Mouse (Mus musculus) intestine, embryonic 15.5 days (tissue): ENCODE results near the gene 4931409K22Rik. TPM values are rescaled to one million over a fixed set of nuclear protein-coding genes. Genes with fewer than 3 reads are reported as not detected.

Experiments
- ATAC-seq: fragments of 200-750 bp; cut with Nextera tagmentation; 2 replicates; pipeline ENCODE4 v1.8.0; 2017; ENCODE audit warnings: moderate TSS enrichment, moderate library complexity
- H3K27ac ChIP-seq: fragments of 300-500 bp; sonication (generic); 2 replicates; pipeline ENCODE4 v1.5.1; 2015; ENCODE audit warnings: mild to moderate bottlenecking, inconsistent platforms
- H3K27me3 ChIP-seq: fragments of 300-500 bp; sonication (generic); replicated peaks from 2 replicates; pipeline ENCODE4 v1.6.1; 2015; ENCODE audit warnings: inconsistent platforms
- H3K36me3 ChIP-seq: fragments of 300-500 bp; sonication (generic); 2 replicates; pipeline ENCODE4 v1.6.1; 2015; ENCODE audit warnings: inconsistent platforms
- H3K4me1 ChIP-seq: fragments of 300-500 bp; sonication (generic); replicated peaks from 2 replicates; pipeline ENCODE4 v1.6.1; 2015; ENCODE audit warnings: inconsistent platforms
- H3K4me2 ChIP-seq: fragments of 300-500 bp; sonication (generic); replicated peaks from 2 replicates; pipeline ENCODE4 v1.6.1; 2015; ENCODE audit warnings: mild to moderate bottlenecking, inconsistent platforms
- H3K4me3 ChIP-seq: fragments of 300-500 bp; sonication (generic); replicated peaks from 2 replicates; pipeline ENCODE4 v1.5.1; 2015; ENCODE audit warnings: inconsistent platforms
- H3K9ac ChIP-seq: fragments of 300-500 bp; sonication (generic); 2 replicates; pipeline ENCODE4 v1.6.1; 2015; ENCODE audit warnings: inconsistent platforms
- H3K9me3 ChIP-seq: fragments of 300-500 bp; sonication (generic); 2 replicates; pipeline ENCODE4 v1.6.1; 2016; ENCODE audit warnings: inconsistent platforms
- WGBS: fragments of 180-500 bp; shearing (Covaris S2); methylation state at CpG from one replicate; pipeline ENCODE4 v1.1.7; 2015; 5-methylcytosine and 5-hydroxymethylcytosine counted together
- polyA plus RNA-seq: library from polyadenylated mRNA; unstranded; fragments of >200 nt; fragmentation: Nextera tagmentation; extraction: Ambion mirVana; gene quantifications from 2 replicates; pipeline ENCODE4 v1.2.1, GENCODE M21; 2015

Gene 4931409K22Rik
- polyA plus RNA-seq: 0.05 and 0.08 TPM in 2 replicates

DNA sequence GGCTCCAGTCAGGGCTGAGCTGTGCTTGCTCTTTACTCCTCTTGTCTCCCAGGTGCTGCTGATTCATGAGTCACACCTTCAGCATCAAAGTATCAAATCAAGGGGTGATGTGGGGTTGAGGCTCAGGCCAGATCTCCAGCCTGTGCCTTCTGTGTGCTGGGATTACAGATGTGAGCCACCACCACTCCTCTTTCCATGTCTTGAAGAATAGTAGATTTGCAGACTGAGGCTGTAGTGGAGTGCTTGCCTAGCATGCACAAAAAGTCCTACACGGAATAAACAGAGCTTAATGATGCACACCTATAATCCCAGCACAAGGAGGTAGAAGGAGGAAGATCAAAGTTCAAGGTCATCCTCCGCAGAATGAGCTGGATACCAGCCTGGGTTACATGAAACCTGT lies at the start of gene 4931409K22Rik:
4931409K22Rik (minus strand) TSS at position 101 of the 400 bp plus-strand sequence.
- no peak for ATAC-seq
- Histone ChIP-seq H3K9me3 (no peaks in the 10 kb centered on the region), H3K27me3 (no peaks in the 10 kb centered on the region), H3K4me1 (no peaks in the 10 kb centered on the region), H3K4me3 (no peak within 1 kb of the TSS), H3K4me2 (no peak within 1 kb of the TSS), H3K36me3 (no peaks in the 10 kb centered on the region), H3K27ac (no peak within 1 kb of the TSS), H3K9ac (no peak within 1 kb of the TSS)
- WGBS: 62% methylated on average over 2 of the region's 2 CpGs

DNA sequence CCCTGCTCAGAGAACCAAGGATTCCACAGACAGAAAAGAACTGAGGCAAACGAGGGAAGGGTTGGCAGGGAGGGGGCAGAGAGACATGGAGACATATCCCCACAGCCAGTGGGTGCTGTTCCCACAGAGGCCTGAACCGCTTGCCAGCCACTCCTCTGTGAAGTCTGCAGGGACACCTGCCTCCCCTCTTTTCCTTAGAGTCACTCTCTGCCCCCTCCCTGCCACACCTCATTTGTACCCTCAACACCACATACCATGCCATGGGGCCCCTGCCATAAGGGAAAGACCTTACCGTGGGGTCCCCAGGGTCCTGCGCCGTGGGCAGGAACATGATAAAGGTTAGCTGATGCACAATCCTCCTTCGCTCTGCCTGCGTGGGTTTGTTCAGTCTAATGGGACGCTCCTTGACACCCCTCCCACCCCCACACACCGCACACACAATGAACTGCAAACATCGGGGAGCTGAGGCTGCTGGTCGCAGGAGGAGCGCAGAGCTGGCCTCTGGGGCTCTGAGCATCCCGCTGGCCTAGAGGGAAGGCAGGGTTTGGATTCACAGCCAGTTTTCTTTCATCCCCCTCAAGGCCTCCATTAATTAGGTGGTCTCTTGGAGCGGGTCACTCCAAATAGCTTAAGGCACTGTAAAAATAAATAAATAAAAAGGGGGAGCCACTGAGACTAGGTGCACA lies 49.5 kb upstream of the 4931409K22Rik start:
- H3K36me3 ChIP-seq: no peaks in the 10 kb centered on the region
- H3K9ac ChIP-seq: peak overlapping the region; percentile 89; the same call in 1 of the 2 replicates
- peak overlapping the region; percentile 87 for H3K4me2 ChIP-seq
- no peaks in the 10 kb centered on the region for H3K9me3 ChIP-seq
- no peaks in the 10 kb centered on the region for H3K27me3 ChIP-seq
- H3K4me3 ChIP-seq: no peak overlapping the region
- peaks cover 40% of the 10 kb centered on the region for H3K4me1 ChIP-seq
- 0 out of 2 replicates have a peak overlapping the region, but pooled peaks have one; percentile 95 for H3K27ac ChIP-seq
- ATAC-seq: no peak
- 37% methylated on average over 14 of the region's 14 CpGs for WGBS

DNA sequence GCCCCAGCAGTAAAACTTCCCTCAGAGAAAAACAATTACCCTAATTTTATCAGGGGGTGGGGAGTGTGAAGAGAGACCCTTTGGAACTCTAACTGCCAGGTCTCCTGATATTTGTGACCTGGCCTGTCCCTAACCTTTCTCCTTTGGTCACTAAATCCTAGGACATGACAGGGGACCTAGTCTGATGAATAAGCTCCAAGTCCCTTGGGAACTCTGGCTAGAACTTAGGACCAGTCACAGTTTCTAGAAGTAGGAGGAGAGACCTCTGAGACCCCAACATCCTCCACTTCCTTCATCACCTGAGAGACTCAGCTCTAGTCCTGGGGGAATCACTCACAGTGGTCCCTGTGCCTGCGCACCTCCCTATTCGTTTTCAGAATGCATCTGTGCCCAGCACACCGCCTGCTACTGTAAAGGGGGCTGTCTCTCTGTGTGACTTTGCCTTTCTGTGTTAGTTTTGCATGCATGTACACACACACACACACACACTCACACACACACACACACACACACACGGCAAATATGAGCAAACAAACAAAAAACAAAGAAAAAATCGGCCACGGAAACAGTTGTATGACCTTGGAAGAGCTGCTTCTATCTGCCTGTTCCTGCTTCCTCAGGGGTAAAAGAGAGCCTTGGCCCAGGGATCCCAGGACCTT lies 48.8 kb upstream of the 4931409K22Rik start:
- Histone ChIP-seq H3K4me1 (peaks cover 46% of the 10 kb centered on the region), H3K27ac (peak overlapping the region; percentile 95), H3K4me3 (peak overlapping the region; percentile 79), H3K9ac (peak overlapping the region; percentile 89), H3K36me3 (no peaks in the 10 kb centered on the region), H3K9me3 (no peaks in the 10 kb centered on the region), H3K4me2 (peak overlapping the region; percentile 87), H3K27me3 (no peaks in the 10 kb centered on the region; the same call in 1 of the 2 replicates)
- WGBS: 15% methylated on average over 6 of the region's 6 CpGs
- ATAC-seq: no peak

DNA sequence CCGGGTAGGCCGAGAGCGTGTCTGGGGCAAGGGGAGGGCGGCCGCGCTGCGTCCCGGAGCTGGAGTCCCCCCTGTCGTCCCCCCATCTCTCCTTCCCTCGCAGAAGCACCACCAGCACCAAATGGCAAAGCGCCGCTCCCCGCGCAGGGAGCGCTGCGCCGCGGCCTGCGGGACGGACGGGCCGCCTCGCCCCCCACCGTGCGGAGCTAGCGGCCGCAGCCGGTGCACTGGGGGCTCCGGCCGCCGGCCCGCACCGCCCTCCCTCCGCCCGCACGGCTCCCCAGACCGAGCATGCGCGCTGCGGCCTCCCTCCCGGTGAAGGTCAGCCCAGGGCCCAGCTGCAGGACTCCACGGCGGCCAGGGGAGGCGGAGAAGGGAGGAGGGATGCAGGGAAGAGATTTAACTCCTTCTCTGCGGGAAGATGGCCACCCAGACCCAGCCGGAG lies 48.1 kb upstream of the 4931409K22Rik start:
- peak overlapping the region; percentile 87 for H3K4me2 ChIP-seq
- H3K4me1 ChIP-seq: peaks cover 49% of the 10 kb centered on the region
- H3K36me3 ChIP-seq: no peaks in the 10 kb centered on the region
- under 1% methylated on average over 46 of the region's 46 CpGs for WGBS
- H3K27ac ChIP-seq: peak overlapping the region; percentile 95
- no peaks in the 10 kb centered on the region; the same call in 1 of the 2 replicates for H3K27me3 ChIP-seq
- H3K9ac ChIP-seq: peak overlapping the region; percentile 89
- H3K4me3 ChIP-seq: peak overlapping the region; percentile 79
- peak; percentile 79 for ATAC-seq
- no peaks in the 10 kb centered on the region for H3K9me3 ChIP-seq

DNA sequence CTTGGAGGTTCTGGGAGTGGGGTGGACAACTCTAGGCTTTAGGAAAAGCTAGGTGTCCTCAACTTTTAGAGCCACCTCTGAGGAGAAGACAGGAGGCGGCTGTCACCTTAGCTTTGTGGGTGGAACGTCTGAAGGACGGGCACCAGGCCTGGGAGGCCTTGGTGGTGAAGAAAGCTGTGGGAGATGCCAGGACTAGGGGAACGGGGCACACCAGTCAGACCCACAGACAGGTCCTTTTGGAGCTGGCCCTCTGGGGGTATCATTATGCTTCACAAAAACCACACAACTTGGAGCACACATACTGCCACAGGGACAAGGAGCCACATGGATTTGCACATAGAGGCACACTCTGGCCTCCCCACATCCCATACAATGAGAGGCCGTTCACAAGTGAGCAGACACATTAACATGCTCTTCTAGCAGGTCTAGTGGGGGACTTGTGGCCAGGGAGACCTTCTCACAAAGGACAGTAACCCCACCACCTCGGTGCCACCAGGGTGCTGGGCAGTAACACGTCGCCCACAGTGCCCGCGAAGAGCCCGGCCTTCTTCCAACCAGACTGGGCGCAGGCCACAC lies 47.6 kb upstream of the 4931409K22Rik start:
- peak overlapping the region; percentile 87 for H3K4me2 ChIP-seq
- 0 out of 2 replicates have a peak, but pooled peaks have one; percentile 0 for ATAC-seq
- peak overlapping the region; percentile 79 for H3K4me3 ChIP-seq
- peak overlapping the region; percentile 89 for H3K9ac ChIP-seq
- peaks cover 4% of the 10 kb centered on the region; the same call in 1 of the 2 replicates for H3K27me3 ChIP-seq
- H3K4me1 ChIP-seq: peaks cover 51% of the 10 kb centered on the region
- WGBS: 23% methylated on average over 12 of the region's 12 CpGs
- H3K36me3 ChIP-seq: no peaks in the 10 kb centered on the region
- H3K9me3 ChIP-seq: no peaks in the 10 kb centered on the region
- peak overlapping the region; percentile 95 for H3K27ac ChIP-seq

DNA sequence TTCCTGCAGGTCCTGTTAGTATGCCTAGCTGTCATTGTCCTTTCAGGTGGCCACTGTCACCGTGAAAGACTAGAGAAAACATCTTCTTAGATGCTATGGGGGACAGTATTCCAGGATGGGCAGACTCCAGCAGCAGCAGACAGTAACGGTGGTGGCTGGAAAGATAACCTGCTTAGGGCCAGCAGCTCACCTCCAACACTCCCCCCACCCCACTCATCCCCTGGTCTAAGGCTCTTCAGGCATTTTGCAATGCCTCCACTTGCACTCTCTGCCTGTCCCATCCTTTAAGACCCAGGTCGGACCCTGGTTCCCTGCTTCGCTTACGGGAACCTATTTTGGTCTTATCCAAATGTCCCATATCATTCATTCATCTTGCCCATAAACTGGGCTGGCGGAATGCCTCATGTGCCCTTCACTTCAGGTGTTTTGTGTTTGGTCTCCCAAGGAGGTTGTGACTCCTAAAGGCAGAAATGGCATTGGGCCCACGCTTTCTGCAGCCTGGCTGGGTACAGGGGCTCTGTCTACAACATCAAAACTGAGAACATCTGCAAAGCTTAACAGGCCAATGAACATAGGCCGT lies 46.9 kb upstream of the 4931409K22Rik start:
- Histone ChIP-seq H3K9ac (peak overlapping the region; percentile 23; the same call in 1 of the 2 replicates), H3K4me1 (peaks cover 56% of the 10 kb centered on the region), H3K36me3 (no peaks in the 10 kb centered on the region), H3K4me2 (peak overlapping the region; percentile 87), H3K9me3 (no peaks in the 10 kb centered on the region), H3K4me3 (peak overlapping the region; percentile 64; the same call in 1 of the 2 replicates), H3K27ac (peak overlapping the region; percentile 99), H3K27me3 (peaks cover 6% of the 10 kb centered on the region; the same call in 1 of the 2 replicates)
- WGBS: 64% methylated on average over 8 of the region's 8 CpGs
- no peak for ATAC-seq

DNA sequence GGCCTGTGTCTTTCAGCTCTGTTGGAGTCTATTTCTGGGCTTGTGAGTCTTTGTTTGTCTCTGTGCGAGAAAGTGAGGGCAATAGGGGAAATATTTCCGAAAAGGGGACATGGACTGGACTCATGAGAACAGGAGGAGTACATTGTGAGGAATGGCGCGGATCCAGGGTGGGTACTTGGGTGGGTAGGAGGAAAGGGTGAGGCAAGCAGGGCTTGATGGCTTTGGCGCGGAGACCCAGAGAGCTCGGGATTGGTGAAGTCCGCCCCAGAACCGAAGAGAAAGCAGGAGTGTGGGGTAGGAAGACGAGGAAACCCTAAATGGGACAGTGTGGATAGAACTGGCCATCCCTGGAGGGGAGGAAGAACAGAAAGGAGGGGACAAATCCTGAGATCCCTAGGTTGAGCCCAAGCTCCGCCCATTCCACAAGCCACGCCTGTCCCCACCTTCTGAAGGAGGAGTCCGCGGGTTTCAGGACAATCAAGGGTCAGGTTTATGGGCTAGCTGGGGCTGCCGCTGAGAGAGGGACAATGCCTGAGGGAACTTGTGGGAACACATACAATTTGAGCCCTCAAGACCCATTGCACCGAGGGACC lies 46.2 kb upstream of the 4931409K22Rik start:
- WGBS: 3% methylated on average over 16 of the region's 16 CpGs
- H3K36me3 ChIP-seq: no peaks in the 10 kb centered on the region
- peak overlapping the region; percentile 87 for H3K4me2 ChIP-seq
- ATAC-seq: peak; percentile 76
- peak overlapping the region; percentile 99 for H3K27ac ChIP-seq
- H3K4me3 ChIP-seq: peak overlapping the region; percentile 64
- H3K27me3 ChIP-seq: peaks cover 6% of the 10 kb centered on the region; the same call in 1 of the 2 replicates
- H3K9me3 ChIP-seq: no peaks in the 10 kb centered on the region
- H3K4me1 ChIP-seq: peaks cover 63% of the 10 kb centered on the region
- peak overlapping the region; percentile 85 for H3K9ac ChIP-seq

DNA sequence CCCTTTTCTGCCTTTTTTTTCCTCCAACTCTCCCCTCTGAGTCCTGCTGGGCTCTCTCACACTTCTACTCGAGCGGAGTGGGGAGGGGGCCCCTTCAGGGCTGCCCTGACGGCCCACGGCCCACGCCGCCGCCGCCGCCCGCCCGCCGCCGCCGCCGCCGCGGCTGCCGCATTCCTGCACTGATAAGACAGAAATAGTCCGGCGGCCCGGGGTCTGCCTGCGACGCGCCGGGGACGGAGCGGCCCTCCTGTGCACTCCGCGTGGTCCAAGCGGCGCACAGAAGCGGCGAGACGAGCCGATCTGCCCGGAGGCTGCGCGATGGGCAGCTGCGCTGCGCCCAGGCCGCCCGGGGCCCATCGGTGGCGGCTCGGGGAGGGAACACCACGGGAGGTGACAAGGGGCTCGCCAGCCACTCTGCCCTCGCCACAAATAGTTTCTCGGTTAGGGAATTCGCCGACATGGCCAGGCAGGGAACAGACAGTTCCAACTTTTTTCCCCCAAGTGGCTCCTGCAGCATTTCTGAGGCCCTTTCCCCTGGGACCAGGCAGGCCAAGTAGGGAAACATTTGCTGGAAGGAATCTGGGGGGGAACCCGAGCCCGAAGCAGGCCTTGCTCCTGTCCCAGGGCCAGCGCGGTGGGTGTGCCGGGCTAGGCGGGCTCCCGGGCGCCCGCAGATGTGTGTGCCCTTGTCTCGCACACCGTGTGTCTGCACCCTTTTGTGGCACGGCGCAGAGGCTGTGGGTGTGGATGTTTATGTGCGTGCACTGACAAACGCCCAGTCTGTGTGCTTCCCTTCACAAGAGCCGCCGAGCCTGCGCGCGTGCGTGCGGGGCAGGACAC lies 45.5 kb upstream of the 4931409K22Rik start:
- ATAC-seq: peak; percentile 55
- H3K4me1 ChIP-seq: peaks cover 65% of the 10 kb centered on the region

DNA sequence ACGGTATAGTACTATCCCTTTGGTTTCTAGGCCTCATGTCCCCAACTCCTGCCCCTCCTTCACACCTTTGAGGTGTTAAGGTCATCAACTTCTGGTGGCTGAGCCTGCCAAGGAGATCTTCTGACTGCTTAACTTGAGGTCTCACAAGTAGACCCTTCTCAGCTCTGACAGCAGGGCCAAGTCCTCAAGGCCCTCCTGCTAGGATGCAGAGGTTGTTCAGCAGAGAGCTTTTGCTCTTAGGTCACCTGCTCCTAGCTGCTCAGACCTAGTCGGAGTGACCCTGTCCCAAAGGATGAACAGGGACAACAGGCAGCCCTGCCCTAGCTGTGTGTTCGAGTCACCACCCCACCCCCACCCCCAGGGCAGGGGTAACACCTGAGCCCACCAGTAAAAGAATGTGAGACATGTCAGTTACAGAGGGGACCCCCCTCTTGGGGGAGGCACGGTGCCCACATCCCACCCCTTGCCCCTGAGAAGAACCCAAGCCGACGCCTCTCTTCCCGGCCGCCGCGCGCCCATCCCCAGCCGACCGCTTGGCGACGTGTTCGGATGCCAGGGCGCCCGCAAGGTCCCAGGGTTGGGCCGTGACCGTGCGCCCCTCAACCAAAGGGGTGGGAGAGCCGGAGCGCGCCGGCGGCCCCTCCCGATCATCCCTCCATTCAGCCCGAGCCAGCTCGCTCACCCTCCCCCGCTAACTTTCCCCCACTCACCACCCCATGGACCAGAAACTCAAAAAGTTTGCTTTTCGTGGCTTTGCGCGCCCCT lies 44.6 kb upstream of the 4931409K22Rik start:
- peak overlapping the region; percentile 87 for H3K4me2 ChIP-seq
- WGBS: 1% methylated on average over 33 of the region's 33 CpGs
- no peaks in the 10 kb centered on the region for H3K36me3 ChIP-seq
- no peak for ATAC-seq
- peaks cover 68% of the 10 kb centered on the region for H3K4me1 ChIP-seq
- no peaks in the 10 kb centered on the region for H3K9me3 ChIP-seq
- peak overlapping the region; percentile 64 for H3K4me3 ChIP-seq
- peak overlapping the region; percentile 99 for H3K27ac ChIP-seq
- H3K9ac ChIP-seq: peak overlapping the region; percentile 85
- peaks cover 6% of the 10 kb centered on the region; the same call in 1 of the 2 replicates for H3K27me3 ChIP-seq

More for the DNA sequence above, 45.5 kb upstream of the 4931409K22Rik start:
- Histone ChIP-seq H3K27me3 (peaks cover 6% of the 10 kb centered on the region; the same call in 1 of the 2 replicates), H3K9ac (peak overlapping the region; percentile 85), H3K4me2 (peak overlapping the region; percentile 87), H3K27ac (peak overlapping the region; percentile 99), H3K9me3 (no peaks in the 10 kb centered on the region), H3K36me3 (no peaks in the 10 kb centered on the region), H3K4me3 (peak overlapping the region; percentile 64)
- under 1% methylated on average over 73 of the region's 73 CpGs for WGBS

DNA sequence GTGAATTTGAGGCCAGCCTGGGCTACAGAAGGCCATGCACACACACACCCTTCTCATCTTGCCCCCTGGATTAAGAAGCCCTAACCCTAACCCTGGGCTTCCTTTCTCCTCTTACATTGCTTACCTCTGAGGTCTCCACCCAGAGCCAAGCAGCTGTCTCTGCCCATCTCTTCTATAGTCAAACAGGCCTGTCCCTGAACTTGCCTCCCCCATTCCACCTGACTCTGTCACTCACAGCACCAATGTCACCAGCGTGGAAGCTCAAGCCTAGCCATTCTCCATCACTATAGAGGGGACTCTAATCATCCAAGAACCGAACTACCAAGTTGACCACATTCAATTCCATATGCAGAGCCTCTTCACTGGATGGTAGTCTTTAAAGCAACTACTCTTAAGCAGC lies 43.6 kb upstream of the 4931409K22Rik start:
- ATAC-seq: no peak
- Histone ChIP-seq H3K4me3 (no peak overlapping the region), H3K4me2 (peak overlapping the region; percentile 87), H3K36me3 (no peaks in the 10 kb centered on the region; the same call in none of the 2 replicates), H3K27ac (no peak overlapping the region), H3K9me3 (no peaks in the 10 kb centered on the region), H3K9ac (no peak overlapping the region), H3K27me3 (peaks cover 6% of the 10 kb centered on the region; the same call in 1 of the 2 replicates), H3K4me1 (peaks cover 58% of the 10 kb centered on the region)
- 81% methylated on average over 2 of the region's 2 CpGs for WGBS
